In the genomic region with DNA sequence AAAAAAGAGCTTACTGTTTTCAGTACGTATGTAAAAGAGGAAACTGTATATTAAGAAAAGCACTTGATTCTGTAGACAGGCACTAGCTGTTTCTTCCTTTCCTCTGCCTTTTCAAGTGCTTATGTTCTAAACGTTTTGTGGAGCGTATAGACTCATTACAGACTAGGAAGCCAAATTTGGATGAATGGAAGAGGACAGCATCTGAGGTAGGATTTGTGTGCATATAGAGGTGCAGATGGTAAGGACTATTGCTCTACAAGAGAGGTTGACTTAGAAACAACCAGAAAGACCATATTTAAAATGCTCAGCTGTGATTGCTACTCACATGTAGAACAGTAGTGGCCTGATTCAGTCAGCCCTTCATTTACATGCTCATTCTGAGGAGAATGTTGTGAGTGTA, we compare ENCODE assay signal across 10 mouse cellular contexts.
DNase-seq lines count a peak whose midpoint lies in the region; ATAC-seq lines count a peak whose summit lies in the region.
"Had no signal": no experiment of that assay in that cellular context is flagged by ENCODE, and none has a peak within 500 bp of the region (broad histone marks: within the 10 kb centered on the region; RNA-seq: fewer than 3 reads in every experiment).

No protein-coding gene starts in this region.

- no peak for DNase-seq in kidney, postnatal 4 days
- DNase-seq in cerebellum, adult 8-10 months: no peak
- no peak for DNase-seq in c-Kit-positive CD71-positive TER-119-positive erythroid progenitor cells, embryonic 14.5 days (ENCODE audit: low spot score)
- DNase-seq: thymus, postnatal 36 days had no signal

- peaks cover 8% of the 10 kb centered on the region for H3K4me1 ChIP-seq in kidney, embryonic 14.5 days (ENCODE audit: control insufficient read depth, insufficient read depth, low read length)
- peaks cover 81% of the 10 kb centered on the region for H3K4me1 ChIP-seq in megakaryocyte, embryonic 14.5 days
- no peaks in the 10 kb centered on the region for H3K4me1 ChIP-seq in intestine, embryonic 15.5 days (replicated peaks)
- H3K4me1 ChIP-seq: hindbrain, embryonic 10.5 days had no signal

- WGBS in kidney, embryonic 14.5 days: 58% methylated on average over 3 of the region's 3 CpGs
- WGBS in intestine, embryonic 15.5 days: 49% methylated on average over 3 of the region's 3 CpGs

- H3K4me3 ChIP-seq in kidney, embryonic 14.5 days (ENCODE audit: low read length): no peak overlapping the region
- H3K4me3 ChIP-seq in megakaryocyte, embryonic 14.5 days (replicated peaks): peak overlapping the region; percentile 81
- no peak overlapping the region for H3K4me3 ChIP-seq in intestine, embryonic 15.5 days (replicated peaks)
- H3K4me3 ChIP-seq: hindbrain, embryonic 10.5 days had no signal

- no peaks in the 10 kb centered on the region for H3K36me3 ChIP-seq in kidney, embryonic 14.5 days (ENCODE audit: control insufficient read depth, insufficient read depth, low read length)
- peaks cover 5% of the 10 kb centered on the region for H3K36me3 ChIP-seq in megakaryocyte, embryonic 14.5 days (replicated peaks; ENCODE audit: low read length)
- H3K36me3 ChIP-seq in intestine, embryonic 15.5 days: no peaks in the 10 kb centered on the region
- H3K36me3 ChIP-seq: hindbrain, embryonic 10.5 days had no signal

- no peak for ATAC-seq in kidney, embryonic 14.5 days (ENCODE audit: low FRiP score, low TSS enrichment)
- no peak for ATAC-seq in megakaryocyte, adult 5-6 weeks (ENCODE audit: poor library complexity, severe bottlenecking)
- no peak for ATAC-seq in intestine, embryonic 15.5 days

- H3K9ac ChIP-seq in kidney, embryonic 14.5 days (ENCODE audit: low read depth, low read length): no peak overlapping the region
- H3K9ac ChIP-seq in intestine, embryonic 15.5 days: no peak overlapping the region

- no peaks in the 10 kb centered on the region for H3K9me3 ChIP-seq in kidney, embryonic 14.5 days (ENCODE audit: control insufficient read depth, low read length)
- H3K9me3 ChIP-seq in megakaryocyte, embryonic 14.5 days: no peaks in the 10 kb centered on the region
- no peaks in the 10 kb centered on the region for H3K9me3 ChIP-seq in intestine, embryonic 15.5 days
- H3K9me3 ChIP-seq: hindbrain, embryonic 10.5 days had no signal

- H3K27ac ChIP-seq in kidney, embryonic 14.5 days (ENCODE audit: low read depth, low read length): peak overlapping the region; percentile 19; the same call in 1 of the 2 replicates
- H3K27ac ChIP-seq in intestine, embryonic 15.5 days: peak overlapping the region; percentile 49; the same call in 1 of the 2 replicates
- H3K27ac ChIP-seq: hindbrain, embryonic 10.5 days; macrophage had no signal

- H3K27me3 ChIP-seq in kidney, embryonic 14.5 days (ENCODE audit: control insufficient read depth, insufficient read depth, low read length): no peaks in the 10 kb centered on the region
- H3K27me3 ChIP-seq in megakaryocyte, embryonic 14.5 days (replicated peaks): no peaks in the 10 kb centered on the region
- no peaks in the 10 kb centered on the region for H3K27me3 ChIP-seq in intestine, embryonic 15.5 days (replicated peaks)

- no peak overlapping the region for H3K4me2 ChIP-seq in kidney, embryonic 14.5 days (replicated peaks; ENCODE audit: low read depth, low read length)
- H3K4me2 ChIP-seq in intestine, embryonic 15.5 days (replicated peaks): no peak overlapping the region
